Mouse (Mus musculus) urinary bladder, postnatal 25 days (tissue): ENCODE data around the gene Dpm1.

Source experiments
- DNase-seq: peaks from one replicate; pipeline ENCODE4 v3.0.0; 2022; ENCODE audit warnings: low spot score

The Dpm1 gene

DNA sequence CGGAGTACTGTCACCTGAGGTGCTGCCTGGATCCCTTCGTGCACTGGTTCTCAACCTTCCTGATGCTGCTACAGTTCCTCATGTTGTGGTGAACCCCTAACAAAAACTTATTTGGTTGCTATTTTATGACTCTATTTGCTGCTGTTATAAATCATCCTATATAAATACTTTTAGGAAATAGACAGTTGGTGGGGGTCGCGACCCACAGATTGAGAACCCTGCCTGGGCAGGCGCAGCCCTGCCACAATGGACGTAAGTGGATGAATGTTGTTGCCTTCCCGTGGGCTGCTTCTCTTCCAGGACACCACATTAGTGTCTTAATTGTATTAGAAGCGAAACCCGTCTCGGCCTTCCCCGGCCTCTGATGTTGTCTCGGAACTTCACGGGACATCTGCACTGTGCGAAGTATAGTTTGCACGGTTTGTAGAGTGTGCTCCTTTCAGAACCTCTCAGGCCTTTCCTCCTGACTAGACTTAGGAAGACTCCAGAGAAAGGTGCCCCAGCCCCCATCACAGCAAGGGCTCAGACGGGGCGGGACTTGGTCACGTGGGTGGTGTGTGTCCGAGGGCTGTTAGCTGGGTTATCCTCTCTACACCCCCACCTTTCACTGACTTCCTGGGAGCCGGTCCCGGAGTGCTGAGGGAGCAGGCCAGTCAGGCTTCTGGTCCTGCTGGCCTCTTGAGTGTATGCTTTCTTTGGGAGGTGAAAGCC, 63.5 kb downstream of the Dpm1 start:
- no peak for DNase-seq

DNA sequence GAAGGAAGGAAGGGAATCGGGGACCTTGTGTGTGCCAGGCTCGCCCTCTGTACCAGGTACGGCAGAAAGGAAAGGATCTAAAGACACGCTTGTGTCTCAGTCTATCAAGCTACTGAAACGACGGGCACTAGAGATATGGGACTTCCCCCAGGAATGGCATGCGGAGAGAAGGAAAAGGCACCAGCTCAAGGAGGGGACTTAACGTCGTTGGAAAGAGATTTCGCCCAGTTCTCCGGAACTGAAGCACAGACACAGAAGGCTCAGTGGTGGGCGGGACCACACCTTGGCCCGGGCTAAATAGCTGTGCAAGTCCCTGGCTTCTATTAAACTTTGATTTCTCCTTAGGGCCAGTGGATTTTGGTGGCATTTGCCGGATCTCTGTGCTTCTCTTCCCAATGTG, 68.4 kb downstream of the Dpm1 start:
- no peak for DNase-seq

- DNase-seq: no peak
Observed at GRCm38 (mm10) chr2:168161514-168161971, 68.8 kb downstream of the Dpm1 start.

DNA sequence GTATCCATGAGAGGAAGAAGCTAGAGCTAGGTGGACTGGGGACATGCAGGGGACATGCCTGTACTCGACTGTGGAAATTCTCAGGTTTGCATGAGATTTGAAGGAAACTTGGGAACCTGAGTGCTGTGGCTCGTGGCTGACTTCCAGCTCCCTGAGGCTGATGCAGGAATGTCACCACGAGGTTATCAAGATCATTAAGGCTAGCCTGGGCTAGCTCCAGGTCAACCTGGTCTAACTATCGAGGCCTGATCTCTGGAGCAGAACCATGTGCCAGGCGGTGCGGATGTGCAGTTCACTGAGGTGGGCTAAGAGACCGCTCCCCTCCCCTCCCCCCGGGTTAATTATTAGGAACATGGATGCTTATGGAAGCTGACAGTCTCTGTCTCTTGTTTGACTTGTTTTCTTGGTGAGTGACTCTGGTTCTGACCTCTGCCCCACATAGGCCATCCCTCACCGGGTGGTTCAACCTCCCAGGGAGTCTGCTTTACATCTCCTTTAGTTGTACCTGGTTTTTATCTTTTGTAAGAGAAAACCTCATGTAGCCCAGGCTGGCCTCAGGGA, 69.9 kb downstream of the Dpm1 start:
- no peak for DNase-seq
